Mouse (Mus musculus): ENCODE data around the gene Atl2. TPM values are rescaled to one million over a fixed set of nuclear protein-coding genes. Genes with fewer than 3 reads are reported as not detected.

Gene Atl2
- polyA plus RNA-seq, 1 experiment from 2014 or later: 40.8 TPM

DNA sequence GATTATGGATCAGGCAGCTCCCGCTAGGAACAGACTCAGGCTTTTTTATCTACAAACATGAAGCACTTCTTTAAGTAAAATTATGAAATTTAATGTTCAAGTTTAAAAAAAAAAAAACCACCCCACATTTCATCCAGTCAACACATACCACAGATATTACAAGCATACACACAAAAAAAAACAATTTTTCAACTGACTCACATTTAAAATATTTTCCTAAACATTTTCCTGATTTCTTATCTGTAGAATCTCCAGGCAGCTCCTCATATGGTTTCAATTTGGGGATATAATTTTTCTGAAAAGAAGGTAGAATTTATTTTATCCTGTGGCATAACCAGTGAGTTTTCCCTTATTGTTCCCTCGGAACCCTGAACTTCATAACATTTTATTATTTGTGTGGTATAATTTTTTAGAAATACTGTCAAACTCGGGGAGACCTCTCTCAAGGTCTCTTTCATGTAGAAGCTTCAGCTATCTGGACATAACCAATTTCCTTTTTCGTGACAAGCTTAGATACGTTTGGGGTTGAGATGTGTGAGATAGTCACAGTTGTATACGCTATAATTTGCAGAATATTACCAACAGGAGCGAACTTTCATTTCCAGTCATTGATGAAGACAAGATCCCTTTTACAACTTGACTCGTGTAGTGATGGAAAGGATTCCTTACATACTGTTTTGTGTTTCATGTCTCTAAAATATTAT lies 11.0 kb upstream of the Atl2 start:
- WGBS (ENCODE audit: insufficient replicate concordance): 64% methylated on average over 8 of the region's 8 CpGs
- no peaks in the 10 kb centered on the region for H3K27me3 ChIP-seq (ENCODE audit: insufficient read depth, low read length)
- no peak overlapping the region for H3K27ac ChIP-seq (ENCODE audit: low read depth)
- no peaks in the 10 kb centered on the region; the same call in 1 of the 2 replicates for H3K4me1 ChIP-seq (ENCODE audit: insufficient read depth)
- H3K4me3 ChIP-seq (ENCODE audit: low read depth, low read length): no peak overlapping the region
- ATAC-seq (no peak), DNase-seq (no peak)
- H3K4me2 ChIP-seq (ENCODE audit: low read depth, low read length): no peak overlapping the region
- H3K36me3 ChIP-seq (replicated peaks; ENCODE audit: insufficient read depth, low read length): no peaks in the 10 kb centered on the region
- H3K9me3 ChIP-seq (ENCODE audit: low read length): no peaks in the 10 kb centered on the region
- H3K9ac ChIP-seq (replicated peaks): no peak overlapping the region
- no peak for TF ChIP-seq CTCF (IDR thresholded peaks at IDR 0.05; ENCODE audit: low read depth)
- TF ChIP-seq EP300 (IDR thresholded peaks at IDR 0.05; ENCODE audit: low read depth): no peak

DNA sequence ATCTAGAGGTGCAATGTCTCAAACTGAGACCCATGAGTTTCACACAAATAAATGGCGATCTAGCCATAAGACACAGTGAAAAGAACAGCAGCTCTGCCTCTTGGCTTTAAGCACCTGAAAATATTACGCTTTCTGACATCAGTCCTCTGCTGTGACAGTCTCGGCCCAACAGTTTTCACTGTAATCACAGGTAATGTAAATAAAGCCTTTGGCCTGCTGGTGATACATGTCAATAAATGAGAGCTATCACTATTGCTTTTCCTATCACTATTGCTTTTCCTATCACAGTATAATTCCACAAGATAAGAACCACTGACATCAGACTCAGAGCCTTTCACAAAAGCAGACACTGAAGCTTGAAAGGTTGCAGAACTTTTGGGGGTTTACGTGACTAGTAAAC lies 8.7 kb upstream of the Atl2 start:
- no peaks in the 10 kb centered on the region for H3K9me3 ChIP-seq (ENCODE audit: low read length)
- H3K4me3 ChIP-seq (ENCODE audit: low read depth, low read length): no peak overlapping the region
- no peak for TF ChIP-seq CTCF (IDR thresholded peaks at IDR 0.05; ENCODE audit: low read depth)
- no peak for TF ChIP-seq EP300 (IDR thresholded peaks at IDR 0.05; ENCODE audit: low read depth)
- no peaks in the 10 kb centered on the region for H3K36me3 ChIP-seq (replicated peaks; ENCODE audit: insufficient read depth, low read length)
- ATAC-seq (0 out of 2 replicates have a peak, but pooled peaks have one; percentile 33), DNase-seq (no peak)
- no peaks in the 10 kb centered on the region for H3K27me3 ChIP-seq (ENCODE audit: insufficient read depth, low read length)
- H3K4me2 ChIP-seq (ENCODE audit: low read depth, low read length): no peak overlapping the region
- no peaks in the 10 kb centered on the region for H3K4me1 ChIP-seq (ENCODE audit: insufficient read depth)
- H3K27ac ChIP-seq (ENCODE audit: low read depth): no peak overlapping the region
- 75% methylated on average over 4 of the region's 4 CpGs for WGBS (ENCODE audit: insufficient replicate concordance)
- H3K9ac ChIP-seq (replicated peaks): no peak overlapping the region

DNA sequence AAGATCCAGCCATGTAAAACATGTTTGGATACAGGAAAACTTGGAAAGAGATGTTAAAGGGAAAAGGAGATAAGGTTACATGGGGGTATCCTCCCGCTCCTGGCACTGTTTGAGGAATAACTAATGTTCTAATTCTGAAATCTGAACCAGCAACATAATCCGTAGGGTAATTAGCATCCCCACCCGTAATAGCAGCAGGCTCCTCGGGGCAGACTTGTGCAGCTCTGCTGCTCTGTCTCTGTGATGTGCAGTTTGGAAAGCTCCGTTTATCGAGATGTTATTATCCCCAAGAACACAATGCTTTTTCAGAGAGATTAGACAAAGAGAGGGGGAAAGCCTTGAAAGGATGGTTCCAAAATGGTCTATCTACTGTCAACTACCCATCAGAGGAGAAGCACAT lies 5.3 kb upstream of the Atl2 start:
- no peak for ATAC-seq
- Histone ChIP-seq H3K27me3 (ENCODE audit: insufficient read depth, low read length) (peaks cover 11% of the 10 kb centered on the region; the same call in 1 of the 2 replicates), H3K36me3 (replicated peaks; ENCODE audit: insufficient read depth, low read length) (no peaks in the 10 kb centered on the region), H3K9ac (replicated peaks) (no peak overlapping the region), H3K4me1 (ENCODE audit: insufficient read depth) (peaks cover 4% of the 10 kb centered on the region), H3K4me3 (ENCODE audit: low read depth, low read length) (no peak overlapping the region), H3K27ac (ENCODE audit: low read depth) (no peak overlapping the region), H3K4me2 (ENCODE audit: low read depth, low read length) (no peak overlapping the region), H3K9me3 (ENCODE audit: low read length) (no peaks in the 10 kb centered on the region)
- no peak for TF ChIP-seq EP300 (IDR thresholded peaks at IDR 0.05; ENCODE audit: low read depth)
- no peak for TF ChIP-seq CTCF (IDR thresholded peaks at IDR 0.05; ENCODE audit: low read depth)
- DNase-seq: no peak
- 68% methylated on average over 6 of the region's 6 CpGs for whole genome bisulfite sequencing (ENCODE audit: insufficient replicate concordance)

DNA sequence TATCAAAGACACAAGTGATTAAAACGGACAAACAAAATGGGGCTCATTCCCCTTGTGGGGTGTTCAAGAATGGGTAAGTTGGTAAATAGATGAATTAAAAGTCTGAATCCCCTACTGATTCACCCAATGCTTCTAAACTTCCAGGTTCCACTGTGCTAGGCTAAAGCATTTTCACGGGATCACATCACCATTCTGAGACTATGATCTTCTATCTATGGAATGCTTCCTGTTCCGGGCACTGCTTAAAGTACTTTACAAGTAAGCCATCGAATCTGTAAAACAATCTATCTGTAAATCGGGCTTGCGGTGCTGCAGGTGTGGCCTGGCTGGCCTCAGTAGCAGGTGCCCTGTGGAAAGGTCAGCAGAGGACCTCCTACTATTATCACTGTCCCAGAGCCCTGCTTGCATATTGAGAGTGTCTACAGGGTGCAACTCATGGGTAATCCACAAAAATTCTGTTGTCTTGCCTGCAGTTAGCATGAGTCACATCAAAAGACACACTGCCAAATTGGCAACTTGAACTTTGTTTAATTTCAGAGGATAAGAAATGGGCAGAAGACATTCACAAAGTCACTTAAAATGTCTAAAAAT lies 2.3 kb upstream of the Atl2 start:
- 81% methylated on average over 6 of the region's 6 CpGs for WGBS (ENCODE audit: insufficient replicate concordance)
- no peak for ATAC-seq
- Histone ChIP-seq H3K4me3 (ENCODE audit: low read depth, low read length) (no peak overlapping the region), H3K9me3 (ENCODE audit: low read length) (no peaks in the 10 kb centered on the region), H3K36me3 (replicated peaks; ENCODE audit: insufficient read depth, low read length) (no peaks in the 10 kb centered on the region), H3K27ac (ENCODE audit: low read depth) (no peak overlapping the region), H3K4me1 (ENCODE audit: insufficient read depth) (peaks cover 14% of the 10 kb centered on the region), H3K4me2 (ENCODE audit: low read depth, low read length) (no peak overlapping the region), H3K9ac (replicated peaks) (no peak overlapping the region), H3K27me3 (ENCODE audit: insufficient read depth, low read length) (peaks cover 12% of the 10 kb centered on the region; the same call in 1 of the 2 replicates)
- no peak for TF ChIP-seq EP300 (IDR thresholded peaks at IDR 0.05; ENCODE audit: low read depth)
- TF ChIP-seq CTCF (IDR thresholded peaks at IDR 0.05; ENCODE audit: low read depth): no peak
- DNase-seq: no peak

DNA sequence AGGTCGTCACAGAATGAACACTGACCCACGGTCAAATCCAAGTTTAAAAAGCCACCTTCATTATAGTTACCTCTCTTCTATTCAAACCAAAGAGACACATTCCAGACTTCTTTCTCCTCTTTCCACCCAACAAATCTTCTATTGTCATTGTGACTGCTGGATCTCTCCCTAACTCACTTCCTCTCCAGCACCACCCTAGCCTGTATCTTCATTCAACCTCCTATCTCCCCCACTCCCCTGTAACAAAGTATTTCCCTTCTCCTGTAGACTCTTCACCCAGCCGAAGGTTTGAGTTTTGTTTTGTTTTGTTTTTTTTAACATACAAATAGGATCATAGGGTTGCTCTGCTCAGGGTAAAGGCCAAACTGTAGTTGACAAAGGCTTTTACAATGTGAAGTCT lies 1.7 kb upstream of the Atl2 start:
- TF ChIP-seq CTCF (IDR thresholded peaks at IDR 0.05; ENCODE audit: low read depth) (no peak), EP300 (IDR thresholded peaks at IDR 0.05; ENCODE audit: low read depth) (no peak)
- H3K4me2 ChIP-seq (ENCODE audit: low read depth, low read length): no peak overlapping the region
- WGBS (ENCODE audit: insufficient replicate concordance): 63% methylated on average over 3 of the region's 3 CpGs
- H3K4me1 ChIP-seq (ENCODE audit: insufficient read depth): peaks cover 20% of the 10 kb centered on the region
- peaks cover 12% of the 10 kb centered on the region; the same call in 1 of the 2 replicates for H3K27me3 ChIP-seq (ENCODE audit: insufficient read depth, low read length)
- no peaks in the 10 kb centered on the region for H3K36me3 ChIP-seq (replicated peaks; ENCODE audit: insufficient read depth, low read length)
- DNase-seq (no peak), ATAC-seq (no peak)
- no peak overlapping the region for H3K9ac ChIP-seq (replicated peaks)
- H3K4me3 ChIP-seq (ENCODE audit: low read depth, low read length): no peak overlapping the region
- no peaks in the 10 kb centered on the region for H3K9me3 ChIP-seq (ENCODE audit: low read length)
- H3K27ac ChIP-seq (ENCODE audit: low read depth): no peak overlapping the region

DNA sequence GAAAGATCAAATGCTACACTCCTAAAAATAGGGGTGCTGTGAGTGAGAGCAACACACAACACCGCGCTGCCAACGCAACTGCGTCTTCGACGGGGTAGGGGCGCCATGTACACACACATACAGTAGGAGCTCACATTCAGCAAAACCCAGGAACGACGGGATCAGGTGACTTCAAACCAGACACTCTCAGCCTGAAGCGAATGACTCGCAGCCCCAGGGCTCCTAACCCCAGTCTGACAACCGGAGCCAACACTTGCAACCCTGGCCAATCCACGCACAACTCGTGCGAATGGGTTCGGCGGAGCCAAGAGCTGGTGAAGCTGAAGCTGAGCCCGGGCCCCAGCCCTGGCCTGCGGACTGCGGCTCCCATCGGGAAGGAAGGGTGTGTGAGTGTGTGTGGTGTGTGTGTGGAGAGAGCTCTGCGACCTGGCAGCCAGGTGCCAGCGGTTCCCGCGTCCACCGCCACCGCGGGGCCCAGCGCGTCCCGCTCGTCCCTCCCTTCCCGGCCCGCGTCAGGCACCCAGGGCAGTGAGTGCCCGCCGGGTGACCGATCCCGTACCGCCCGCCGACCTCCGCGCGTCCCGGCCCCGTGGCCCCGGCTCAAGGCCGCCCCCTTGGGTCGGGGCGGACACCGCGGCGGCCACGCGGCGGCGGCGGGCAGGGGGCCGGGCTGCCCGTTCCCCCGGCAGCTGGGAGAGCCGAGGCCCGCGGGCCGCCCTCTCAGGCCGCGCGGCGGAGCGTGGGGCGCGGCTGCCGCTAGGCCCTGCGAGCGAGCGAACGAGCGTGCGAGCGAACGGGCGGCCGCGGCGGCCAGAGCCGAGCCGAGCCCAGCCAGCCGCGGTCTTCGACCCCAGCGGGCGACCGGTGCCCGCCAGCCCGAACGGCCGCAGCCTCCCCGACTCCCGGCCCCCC lies 696 bp downstream of the Atl2 start:
- Histone ChIP-seq H3K9me3 (ENCODE audit: low read length) (no peaks in the 10 kb centered on the region), H3K4me2 (ENCODE audit: low read depth, low read length) (peak overlapping the region; percentile 92), H3K4me1 (ENCODE audit: insufficient read depth) (peaks cover 23% of the 10 kb centered on the region), H3K4me3 (ENCODE audit: low read depth, low read length) (peak overlapping the region; percentile 98), H3K36me3 (replicated peaks; ENCODE audit: insufficient read depth, low read length) (no peaks in the 10 kb centered on the region), H3K9ac (replicated peaks) (peak overlapping the region; percentile 99), H3K27ac (ENCODE audit: low read depth) (peak overlapping the region; percentile 99), H3K27me3 (ENCODE audit: insufficient read depth, low read length) (peaks cover 12% of the 10 kb centered on the region; the same call in 1 of the 2 replicates)
- under 1% methylated on average over 37 of the region's 100 CpGs for WGBS (ENCODE audit: insufficient replicate concordance)
- ATAC-seq (peak; percentile 62), DNase-seq (peak; percentile 71)
- TF ChIP-seq EP300 (IDR thresholded peaks at IDR 0.05; ENCODE audit: low read depth) (no peak), CTCF (IDR thresholded peaks at IDR 0.05; ENCODE audit: low read depth) (peak; percentile 35)
